Mouse (Mus musculus): ENCODE measurements around the gene Agk.

Agk gene

DNA sequence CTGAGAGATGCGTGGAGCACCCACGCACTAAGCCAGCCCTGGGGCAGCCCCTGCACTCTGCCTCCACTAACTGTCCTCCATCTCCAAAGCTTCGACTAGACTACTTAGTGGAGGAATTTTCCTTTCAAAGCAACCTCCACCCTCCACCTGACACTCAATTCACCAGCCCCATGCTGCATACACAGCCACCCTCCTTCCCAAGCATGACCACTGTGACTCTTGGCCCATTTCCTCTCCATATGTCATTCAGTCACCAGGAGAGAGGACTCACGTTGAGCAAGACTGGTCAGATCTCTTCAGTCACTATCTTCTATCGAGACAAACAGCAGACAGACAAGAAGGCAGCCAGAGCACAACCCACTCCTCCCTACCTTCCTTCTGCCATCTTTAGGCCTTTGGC, 88.1 kb downstream of the Agk start:
- peak; percentile 85 for DNase-seq

DNA sequence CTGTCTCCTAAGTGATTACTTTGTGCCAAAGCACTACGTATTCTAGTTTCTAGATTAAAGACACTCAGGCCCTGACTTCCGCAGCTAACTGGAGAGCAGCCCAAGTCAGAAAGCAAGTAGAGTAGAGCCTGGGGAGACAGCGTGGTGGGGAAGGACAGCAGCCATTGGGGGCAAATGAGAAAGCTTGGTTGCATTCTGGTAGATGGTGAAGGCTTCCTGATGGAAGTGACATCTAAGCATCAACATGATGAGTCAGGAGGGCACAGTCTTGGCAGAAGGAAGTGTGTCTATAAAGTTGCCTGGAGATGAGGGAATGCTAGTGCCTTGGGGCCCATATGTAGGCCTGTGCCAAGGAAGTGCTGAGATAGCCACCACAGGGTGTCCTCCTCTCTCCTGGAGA, 88.6 kb downstream of the Agk start:
- DNase-seq: no peak

DNA sequence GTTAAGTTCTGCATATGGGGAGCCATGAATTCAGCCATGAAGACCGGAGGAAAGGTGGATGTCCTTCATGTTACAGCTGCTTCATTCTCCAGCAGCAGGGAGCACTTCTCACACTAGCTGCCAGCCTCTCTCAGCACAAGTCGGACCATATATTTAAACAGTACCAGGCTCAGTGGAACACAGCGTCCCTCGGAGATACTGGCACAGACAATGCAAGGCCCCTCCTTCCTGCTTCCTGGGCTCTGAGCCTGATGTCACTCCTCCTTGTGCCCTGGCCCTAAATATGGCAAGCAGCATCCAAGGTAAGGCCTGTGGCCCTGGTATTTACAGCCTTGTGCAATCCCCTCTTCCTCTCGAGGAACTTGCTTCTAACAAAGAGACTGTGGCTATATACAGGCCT, 90.8 kb downstream of the Agk start:
- no peak for DNase-seq

DNA sequence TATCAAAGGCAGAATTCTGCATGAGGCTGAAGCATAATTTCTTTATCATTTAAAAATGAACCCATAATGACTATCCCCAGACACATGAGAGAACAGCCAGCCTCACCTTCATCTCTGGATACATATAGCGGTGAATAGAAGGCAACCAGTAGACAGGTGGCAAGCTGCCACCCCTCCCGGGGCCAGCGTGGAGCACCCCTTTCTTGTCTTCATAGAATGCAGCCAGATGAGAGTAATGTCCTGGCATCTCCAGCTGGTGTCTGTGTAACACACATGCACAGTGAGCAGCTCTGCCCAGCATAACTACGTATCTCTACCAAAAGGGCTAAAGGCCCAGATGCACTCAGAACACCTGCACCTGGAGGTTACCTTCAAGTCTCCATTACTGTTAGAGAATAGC, 93.4 kb downstream of the Agk start:
- DNase-seq: peak; percentile 52

DNA sequence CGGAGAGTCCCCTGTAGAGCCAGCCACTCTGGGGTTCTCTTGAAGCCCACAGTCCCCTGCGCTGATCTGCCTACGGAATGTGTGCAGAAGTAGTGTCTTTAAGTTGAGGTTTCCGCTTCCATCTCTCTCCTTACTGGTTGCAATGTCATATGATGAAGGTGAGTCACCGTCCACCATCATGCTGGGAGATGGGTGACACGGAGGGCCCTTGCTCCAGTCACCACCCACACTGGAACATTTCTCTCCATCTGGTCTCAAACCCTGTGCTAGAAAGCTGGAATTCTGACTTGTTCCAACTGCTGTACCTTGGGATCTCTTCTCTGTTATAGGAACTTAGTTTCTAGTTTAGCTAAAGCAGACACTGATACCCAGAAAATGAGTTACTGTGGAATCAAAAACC, 96.1 kb downstream of the Agk start:
- no peak for DNase-seq

DNA sequence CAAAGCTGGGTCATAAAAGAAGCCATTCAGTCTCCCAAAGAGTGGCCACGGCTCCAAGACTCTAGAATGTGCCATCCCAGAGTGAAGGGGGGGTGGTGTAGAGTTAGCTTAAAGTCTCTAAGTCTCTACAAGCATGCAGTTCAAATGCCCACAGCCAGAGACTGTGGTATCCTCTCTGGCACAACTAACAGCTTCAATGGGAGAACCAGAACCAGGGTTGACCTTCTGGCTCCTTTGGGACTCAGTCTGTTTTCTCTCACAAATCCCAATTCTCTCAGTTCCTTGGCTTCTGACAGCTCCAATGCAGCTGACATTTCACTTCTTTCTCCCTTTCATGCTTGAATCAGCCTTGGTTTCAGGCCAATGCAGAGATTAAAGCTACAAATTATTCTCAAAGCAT, 98.0 kb downstream of the Agk start:
- DNase-seq: no peak

DNA sequence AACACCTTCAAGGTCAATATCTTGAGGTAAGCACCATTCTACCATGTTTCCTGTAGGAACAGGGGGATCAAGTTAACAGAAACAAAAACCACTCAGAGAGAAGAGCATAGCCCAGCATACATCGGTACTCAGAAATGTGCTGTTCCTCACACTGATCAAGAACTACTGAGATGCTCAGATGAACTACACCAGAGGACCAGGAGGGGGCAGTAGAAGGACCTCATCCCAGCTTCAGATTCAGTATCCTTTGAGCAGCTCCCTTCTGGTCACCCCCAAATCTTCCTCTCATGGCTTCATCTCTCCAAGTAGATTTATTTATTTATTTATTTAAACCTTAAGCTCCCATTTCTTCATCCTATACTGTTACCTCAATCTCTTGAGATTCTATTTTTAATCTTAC, 98.8 kb downstream of the Agk start:
- DNase-seq: peak; percentile 68

DNA sequence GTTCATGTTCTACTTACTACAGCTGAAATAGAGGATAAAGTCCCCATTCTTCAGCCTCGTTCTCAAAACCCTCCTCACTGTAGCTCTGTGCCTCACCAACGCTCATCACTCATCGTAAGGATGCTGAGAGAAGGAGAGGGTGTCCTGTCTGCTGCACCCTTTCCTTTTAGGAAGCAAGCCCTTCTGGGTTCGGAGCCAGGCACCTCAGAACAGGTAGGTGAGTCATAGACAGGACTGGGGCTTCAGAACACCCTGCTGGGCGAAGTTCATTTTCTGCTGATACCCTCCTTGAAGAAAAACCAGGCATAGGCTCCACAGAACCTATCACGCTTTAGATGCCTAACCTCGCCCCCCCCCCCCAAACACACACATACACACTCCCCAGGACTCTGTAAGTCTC, 102.5 kb downstream of the Agk start:
- no peak for DNase-seq

DNA sequence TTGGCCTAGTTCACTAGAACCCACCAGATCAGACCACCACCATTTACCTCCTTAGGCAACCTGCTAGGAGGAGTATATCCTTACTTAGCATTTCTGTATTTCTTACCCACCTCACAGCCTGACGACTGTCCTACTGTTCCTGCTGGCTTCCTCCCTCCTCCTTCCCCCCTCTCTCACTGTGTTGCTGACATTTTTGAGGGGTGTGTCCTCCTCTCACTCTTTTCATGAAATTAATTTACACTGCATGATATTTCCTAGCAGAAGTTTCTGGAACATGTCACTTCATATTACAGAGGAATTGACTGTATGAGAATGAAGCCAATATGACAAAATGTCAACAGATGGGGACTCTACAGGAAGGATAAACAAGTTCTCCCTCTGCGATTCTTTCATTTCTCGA, 103.7 kb downstream of the Agk start:
- peak; percentile 67 for DNase-seq

DNA sequence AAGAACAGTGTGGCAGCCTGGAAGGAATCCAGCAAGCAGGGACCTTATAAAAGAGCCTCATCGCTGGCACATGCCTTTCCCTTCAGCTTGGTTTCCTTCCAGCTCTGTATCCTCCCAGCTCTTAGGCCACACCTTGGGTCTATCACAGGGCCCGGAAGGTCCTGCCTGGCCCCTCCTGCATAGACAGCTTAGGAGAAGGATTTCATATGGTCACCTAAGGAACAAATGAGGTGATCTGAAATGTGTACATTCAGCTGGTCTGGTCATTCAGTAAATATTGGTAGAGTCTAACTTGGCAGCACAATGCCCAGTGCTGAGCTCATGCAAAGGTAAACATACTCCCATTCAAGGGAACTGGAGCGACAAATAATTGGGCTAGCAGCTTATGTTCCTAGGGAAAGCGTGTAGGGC, 104.6 kb downstream of the Agk start:
- DNase-seq: peak; percentile 86

DNA sequence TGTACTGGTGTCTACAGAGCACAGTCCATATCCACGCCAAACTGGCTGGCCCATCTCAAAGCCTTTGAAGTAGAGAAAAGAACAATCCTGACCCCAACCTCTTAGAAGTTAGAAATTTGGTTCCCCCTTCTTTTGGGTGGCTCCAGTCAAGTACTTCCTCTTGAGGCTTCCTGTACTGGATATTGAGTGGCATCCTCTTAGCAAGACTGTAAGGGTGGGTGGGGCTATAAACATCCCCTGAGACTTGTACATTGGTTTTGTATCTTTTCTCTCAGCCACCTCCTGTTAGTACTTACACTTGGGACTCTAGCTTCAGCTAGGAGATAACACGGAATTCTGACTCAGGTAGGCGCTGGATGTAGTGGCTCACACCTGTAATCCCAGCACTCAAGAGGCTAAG, 105.3 kb downstream of the Agk start:
- DNase-seq: no peak

DNA sequence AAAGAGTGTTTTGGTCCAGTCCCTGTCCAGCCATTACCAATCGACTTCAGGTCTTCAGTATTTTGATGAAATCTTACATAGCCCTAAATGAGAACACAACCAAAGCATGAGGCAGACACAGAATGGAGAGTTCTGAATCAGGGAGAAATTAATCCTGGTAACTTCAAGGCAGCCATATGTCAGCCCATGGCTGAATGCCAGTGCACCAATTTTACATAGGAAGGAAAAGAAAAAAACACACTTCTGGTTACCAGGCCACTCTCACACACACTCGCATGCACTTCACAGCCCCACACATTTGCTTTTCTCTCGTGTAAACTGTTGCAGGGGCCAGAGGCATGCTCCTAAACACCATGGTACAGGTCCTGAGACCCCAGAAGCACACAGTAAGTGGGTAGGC, 105.9 kb downstream of the Agk start:
- DNase-seq: peak; percentile 77

DNA sequence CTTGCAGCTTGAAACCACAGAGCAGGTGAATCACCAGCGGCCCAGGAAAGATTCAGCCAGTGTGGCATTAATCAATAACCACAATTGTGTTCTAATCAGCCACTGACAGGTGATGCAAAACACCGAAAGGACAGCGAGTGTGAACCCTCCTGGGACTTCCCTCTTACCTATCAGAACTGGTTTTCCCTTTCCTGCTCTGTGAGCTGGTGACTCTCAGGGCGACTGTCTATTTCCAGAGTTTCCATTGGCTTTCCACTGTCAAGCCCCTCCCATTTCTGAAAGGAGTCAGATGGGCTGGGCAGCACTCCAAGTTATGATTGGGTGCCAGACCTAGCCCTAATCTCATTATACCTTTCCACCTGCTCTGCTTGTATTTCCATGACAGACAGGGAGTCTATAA, 106.4 kb downstream of the Agk start:
- peak; percentile 93 for DNase-seq

DNA sequence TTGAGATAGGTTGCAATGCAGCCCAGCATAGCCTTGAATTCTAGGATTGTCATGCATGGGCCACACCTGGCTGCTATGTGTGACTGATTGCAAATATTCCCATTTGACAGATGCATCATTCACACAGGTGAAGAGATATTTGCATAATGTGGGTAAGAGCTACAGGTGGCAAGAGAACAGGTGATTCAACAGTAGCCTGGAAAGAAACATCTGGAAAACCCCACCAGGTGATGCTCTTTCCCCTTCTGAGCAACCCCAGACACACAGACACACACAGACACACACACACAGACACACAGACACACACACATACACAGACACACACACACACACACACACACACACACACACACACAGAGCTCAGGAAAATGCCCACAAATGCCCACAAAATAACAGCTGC, 106.8 kb downstream of the Agk start:
- DNase-seq: no peak

DNA sequence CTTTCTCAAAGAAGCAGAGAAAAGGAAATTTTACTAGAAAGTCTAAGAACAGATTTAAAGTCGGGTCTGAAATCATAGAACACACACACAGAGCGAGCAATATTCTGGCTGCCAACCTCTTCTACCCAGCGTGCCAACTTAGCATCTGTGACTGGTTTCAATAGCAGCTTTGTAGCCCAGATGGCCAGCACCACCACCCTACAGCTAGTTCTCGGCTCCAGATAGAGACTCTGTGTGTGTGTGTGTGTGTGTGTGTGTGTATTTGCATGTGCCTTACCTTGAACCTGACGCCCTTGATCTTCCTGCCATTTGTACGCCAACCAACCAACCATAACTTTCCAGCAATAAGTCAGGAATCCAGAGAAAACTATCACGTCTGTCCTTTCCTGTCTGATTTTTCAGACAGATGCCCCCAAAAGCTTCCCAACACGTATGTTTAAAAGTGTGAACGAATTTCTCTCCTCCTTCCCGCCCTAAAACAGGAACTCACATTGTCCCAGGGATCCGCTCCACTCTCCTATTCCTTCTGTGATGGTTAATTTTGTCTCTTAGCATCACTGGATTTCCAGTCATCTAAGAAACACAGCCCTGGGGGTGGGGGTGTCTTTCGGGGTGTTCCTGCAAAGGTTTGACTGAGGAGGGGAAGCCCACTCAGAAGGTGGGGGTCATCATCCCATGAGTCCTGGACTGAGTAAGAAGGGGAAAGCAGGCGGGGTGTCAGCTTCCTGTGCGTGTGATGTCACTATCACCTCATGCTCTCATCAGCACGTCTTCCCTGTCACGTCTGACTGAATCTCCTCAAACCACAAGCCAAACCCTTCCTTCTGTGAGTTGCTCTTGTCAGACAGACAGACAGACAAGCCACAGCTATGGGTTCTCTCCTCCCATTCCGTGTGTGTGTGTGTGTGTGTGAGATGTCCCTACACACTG, 107.6 kb downstream of the Agk start:
- DNase-seq: peak; percentile 92

DNA sequence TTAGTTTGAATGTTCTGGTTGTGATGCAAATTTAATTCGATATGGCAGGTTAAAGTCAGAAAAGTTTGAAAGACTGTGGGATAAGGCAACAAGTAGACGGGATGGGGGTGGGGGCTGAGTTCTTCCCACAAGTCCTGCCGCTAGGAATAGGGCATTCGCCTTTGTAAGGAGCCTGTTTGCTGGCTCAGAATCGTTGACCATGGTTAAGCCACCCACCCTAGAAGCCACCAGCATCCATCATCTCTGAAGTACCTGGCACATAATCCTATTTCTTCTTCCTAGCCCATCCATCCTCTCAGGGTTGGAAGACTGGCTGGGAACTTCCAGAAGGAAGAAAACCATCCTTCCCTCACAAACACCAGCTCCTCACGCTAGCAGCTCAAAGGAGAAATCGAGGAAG, 109.7 kb downstream of the Agk start:
- DNase-seq: peak; percentile 56

DNA sequence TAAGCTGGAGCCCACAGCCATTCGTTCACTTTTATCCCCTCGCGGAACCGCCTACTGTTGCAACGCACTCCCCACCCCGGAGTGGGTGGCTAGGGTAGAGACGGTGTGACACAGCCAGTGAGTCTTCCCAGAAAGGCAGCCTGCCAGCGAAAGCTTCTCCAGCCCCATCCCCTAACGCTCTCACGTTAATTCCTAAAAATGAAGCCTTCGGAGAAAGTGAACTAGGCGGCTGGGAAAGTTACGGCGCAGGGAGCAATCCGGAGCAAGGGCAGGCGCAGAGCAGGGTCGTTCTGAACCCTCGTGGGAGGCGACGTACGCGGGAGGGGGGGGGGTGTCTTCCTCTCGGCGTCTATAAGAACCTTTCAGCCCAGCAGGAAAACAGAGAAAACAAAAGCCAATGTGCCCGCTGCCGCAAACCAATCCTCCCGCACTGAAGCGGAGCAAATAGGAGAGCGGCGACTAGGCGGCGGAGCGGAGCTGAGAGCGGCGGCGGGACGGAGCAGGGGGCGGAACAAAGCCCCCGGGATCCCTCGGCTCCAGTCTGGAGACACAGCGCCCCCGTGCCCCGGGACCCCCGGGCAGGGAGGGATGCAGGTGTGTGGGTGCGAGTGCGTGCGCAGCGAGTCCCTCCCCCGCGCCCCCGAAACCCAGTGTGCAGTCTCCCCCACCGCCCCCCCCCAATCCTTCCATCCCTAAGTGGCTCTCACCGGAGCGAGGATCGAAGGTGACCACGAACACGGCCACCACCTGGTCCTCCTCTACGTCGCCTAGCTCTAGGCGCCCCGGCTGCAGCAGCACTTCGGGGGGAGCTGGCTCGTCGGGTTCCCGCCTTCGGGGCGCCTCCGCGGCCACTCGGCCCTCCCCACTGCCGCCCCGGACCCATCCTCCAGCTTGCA, 110.4 kb downstream of the Agk start:
- peak; percentile 82 for DNase-seq

DNA sequence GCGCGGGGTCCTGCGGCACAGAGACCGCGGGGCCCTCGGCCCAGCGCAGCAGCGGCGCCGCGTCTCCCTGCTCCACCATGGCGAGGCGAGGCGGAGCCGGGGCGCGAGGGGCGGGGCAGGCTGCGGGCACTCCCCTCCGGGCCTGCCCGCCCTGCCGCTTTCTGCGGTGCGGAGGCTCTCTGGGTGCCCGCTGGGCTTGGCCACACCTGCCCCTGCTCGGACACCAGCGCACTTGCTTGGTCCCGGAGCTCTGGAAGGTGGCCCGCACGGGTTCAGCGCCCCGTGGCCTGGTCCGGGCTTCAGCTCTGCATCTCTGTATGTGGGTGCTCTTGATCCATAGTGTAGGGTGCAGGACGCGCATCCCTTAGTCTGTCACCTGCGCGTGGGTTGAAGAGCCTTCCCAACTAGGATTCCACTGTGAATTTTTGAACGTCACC, 111.1 kb downstream of the Agk start, which contains the start of gene E330009J07Rik:
TSS of gene E330009J07Rik (minus strand) at position 89 of the 437 bp plus-strand sequence.
- DNase-seq: peak; percentile 95

DNA sequence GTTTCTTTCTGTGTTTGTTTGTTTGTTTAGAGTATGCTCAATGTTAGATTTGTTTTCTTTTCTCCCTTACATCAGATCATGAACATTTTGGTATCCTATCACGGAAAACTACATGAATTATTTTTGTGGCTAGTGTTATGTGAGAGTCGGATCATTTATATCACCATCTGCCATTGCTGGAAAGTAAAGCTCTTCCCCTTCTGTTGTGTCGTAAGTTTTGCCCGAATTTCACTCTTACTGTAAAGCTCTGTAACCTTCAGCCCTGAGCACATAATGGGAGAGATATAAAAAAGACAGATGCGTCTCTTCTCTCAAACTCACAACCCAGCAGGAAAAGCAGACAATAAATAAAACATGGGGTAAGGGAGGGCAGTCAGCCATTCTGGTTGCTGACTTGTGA, 114.0 kb downstream of the Agk start, which contains the start of gene Wee2:
TSS of gene Wee2 (plus strand) at position 153 of the 400 bp plus-strand sequence.
- DNase-seq: no peak

DNA sequence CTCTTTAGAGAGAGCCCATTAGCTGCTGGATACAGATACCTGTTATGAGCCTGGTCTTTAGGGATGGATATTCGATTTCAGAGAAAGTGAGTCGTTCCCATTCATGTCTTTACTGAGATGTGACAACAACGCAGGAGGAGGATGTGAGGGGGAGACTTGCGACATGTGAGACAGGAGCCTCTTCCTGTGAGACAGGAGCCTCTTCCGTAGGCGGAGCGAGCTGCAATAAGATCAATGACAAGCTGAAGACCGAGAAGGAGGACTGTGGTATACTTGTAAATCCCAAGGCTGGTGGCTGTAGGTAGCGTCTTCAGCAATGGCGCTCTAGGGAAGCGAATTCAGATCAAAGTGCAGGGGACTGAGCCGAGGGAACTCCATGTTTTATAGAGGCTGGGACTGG, 114.8 kb downstream of the Agk start:
- no peak for DNase-seq

DNA sequence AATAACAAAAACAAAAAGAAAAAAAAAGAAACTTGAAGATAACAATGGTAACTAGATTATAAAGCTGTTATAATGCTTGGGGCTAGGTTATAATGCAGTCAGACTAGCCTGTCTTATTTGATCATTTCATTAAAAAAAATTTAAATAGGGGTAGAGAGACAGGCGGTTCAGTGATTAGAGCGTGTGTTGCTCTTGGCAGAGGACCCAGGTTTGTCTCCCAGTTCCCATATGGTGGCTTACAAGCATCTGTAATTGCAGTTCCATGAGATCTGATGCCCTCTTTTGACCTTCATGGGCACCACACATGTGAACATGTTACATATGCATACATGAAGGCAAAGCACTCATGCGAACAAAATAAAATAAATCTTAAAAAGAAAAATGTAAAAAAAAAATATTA, 116.3 kb downstream of the Agk start:
- DNase-seq: no peak

DNA sequence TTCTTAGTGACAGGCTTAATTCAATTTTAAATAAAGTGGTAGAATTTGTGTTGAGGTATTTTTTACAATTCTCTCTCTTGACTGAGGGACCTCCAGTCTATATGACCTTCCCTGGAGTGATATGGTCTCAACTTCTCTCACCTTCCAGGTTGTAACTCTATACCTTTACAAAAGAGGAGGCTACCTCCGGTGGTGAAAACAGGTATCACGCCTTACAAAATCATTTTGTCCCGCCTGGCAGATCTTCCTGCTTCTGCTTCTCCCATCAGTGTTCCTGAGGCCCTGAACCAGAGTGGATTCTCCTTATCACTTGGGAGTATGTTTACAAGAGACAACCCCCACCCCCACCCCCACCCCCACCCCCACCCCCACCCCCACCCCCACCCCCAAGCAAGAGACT, 116.8 kb downstream of the Agk start:
- no peak for DNase-seq

DNA sequence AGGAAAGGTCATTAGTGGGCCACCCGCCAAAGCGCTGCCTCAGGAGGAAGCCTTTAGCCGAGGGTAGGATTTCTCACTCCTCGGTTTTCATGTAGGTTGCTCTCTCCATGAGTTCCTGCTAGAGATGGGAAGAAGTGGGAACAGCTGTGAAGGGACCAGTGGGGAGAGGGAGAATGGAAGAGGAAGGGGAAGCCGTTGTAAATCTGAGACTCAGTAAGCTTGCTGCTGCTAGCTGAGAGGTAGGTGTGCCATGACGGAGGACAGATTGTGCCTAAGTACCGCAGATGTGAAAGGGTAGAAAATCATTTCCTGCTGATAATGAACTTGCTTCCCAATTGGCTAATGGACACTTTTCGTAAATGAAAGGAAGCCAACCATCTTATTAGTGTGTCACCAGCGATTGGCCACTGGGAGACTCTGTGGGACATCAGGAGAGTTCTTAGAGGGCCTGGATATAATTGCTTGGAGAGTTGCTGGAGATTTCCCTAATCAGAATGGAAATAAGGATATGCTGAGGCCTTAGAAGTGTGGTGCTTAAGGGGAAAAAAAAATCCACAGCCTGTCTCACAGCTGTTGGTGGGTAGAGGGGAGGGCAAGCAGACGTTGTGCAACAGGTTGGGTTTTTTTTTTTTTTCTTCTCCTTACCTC, 118.4 kb downstream of the Agk start:
- DNase-seq: no peak

Data from cerebellum, adult 9-11 months (tissue).